Mouse (Mus musculus): ENCODE data around the gene Col6a1.

The Col6a1 gene

DNA sequence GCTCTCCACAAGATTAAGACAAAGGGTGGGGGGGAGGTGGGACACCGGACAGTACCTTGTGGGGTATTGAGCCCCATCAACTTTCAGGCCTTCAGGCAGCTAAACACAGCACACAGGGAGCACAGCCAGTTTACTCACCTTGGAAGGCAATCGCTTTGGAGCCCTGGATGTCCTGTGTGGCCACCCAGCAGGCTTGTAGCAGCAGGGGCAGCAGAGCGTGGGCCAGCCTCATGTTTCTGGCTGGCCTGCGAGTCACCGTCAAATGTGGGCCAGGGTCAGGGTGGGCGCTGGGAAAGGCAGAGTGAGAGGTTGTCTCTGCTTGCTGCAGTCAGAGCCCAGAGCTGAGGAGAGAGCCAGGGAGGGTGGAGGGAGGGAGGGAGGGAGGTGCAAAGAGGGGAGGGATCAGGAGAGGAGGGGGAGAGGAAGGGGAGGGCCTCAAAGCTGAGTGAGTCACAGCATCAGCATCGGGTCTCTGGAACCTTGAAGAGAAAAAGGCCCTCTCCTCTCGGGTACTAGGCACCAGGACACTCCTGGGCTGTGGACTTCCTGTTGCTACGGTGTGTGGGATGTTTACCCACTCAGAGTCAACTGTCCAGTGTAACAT is at the start of gene Col6a1:
Gene Col6a1, minus strand, starts transcription at position 487 of the 604 bp plus-strand sequence.
- no peak for DNase-seq (ENCODE audit: low read depth, low spot score)

GRCm38 (mm10) chr10:76771624-76772023 is 45.7 kb upstream of the Col6a1 start:
- DNase-seq (ENCODE audit: low read depth, low spot score): no peak

GRCm38 (mm10) chr10:76771086-76771485 is 45.1 kb upstream of the Col6a1 start:
- peak; percentile 54 for DNase-seq (ENCODE audit: low read depth, low spot score)

- no peak for DNase-seq (ENCODE audit: low read depth, low spot score)
These were observed 43.6 kb upstream of the Col6a1 start for GRCm38 (mm10) chr10:76769581-76769980.

- DNase-seq (ENCODE audit: low read depth, low spot score): no peak
These were observed 40.2 kb upstream of the Col6a1 start for GRCm38 (mm10) chr10:76766196-76766595.

DNA sequence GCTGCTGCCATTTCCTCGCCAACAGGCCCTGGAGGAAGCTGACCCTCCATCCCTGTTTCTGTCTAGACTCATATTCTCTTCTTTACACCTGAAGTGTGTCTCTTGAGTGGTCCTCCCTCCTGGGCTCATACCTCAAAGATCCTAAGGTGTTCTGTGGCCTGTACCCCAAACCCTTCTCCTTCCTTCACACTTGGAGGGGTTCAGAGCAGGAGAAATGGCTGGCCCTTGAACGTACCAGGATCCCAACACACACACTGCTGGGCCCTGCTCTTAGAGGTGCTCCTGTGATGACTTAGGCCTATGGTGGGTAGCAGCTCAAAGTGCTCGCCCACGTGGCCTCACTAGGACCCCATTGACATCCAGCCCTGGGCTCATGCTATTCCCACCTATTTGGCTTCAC is 39.0 kb upstream of the Col6a1 start:
- no peak for DNase-seq (ENCODE audit: low read depth, low spot score)

- DNase-seq (ENCODE audit: low read depth, low spot score): no peak
These were observed 37.0 kb upstream of the Col6a1 start for GRCm38 (mm10) chr10:76763016-76763415.

- no peak for DNase-seq (ENCODE audit: low read depth, low spot score)
These were observed 36.4 kb upstream of the Col6a1 start for GRCm38 (mm10) chr10:76762411-76762810.

- DNase-seq (ENCODE audit: low read depth, low spot score): no peak
These were observed 33.9 kb upstream of the Col6a1 start for GRCm38 (mm10) chr10:76759878-76760277.

- no peak for DNase-seq (ENCODE audit: low read depth, low spot score)
These were observed 27.7 kb upstream of the Col6a1 start for GRCm38 (mm10) chr10:76753640-76754039.

DNA sequence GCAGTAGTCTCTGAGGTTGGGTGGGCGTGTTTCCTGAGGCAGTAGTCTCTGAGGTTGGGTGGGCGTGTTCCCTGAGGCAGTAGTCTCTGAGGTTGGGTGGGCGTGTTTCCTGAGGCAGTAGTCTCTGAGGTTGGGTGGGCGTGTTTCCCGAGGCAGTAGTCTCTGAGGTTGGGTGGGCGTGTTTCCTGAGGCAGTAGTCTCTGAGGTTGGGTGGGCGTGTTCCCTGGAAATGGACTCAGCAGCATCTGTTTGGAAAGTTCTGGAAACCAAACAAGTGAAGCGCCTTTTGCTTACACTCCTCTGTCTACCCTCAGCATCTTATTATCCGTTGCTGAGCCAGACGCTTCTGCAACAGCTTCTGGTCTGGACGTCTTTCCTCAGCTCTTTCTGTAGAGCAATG is 18.3 kb upstream of the Col6a1 start:
- DNase-seq (ENCODE audit: low read depth, low spot score): peak; percentile 38

- DNase-seq (ENCODE audit: low read depth, low spot score): no peak
These were observed 10.8 kb upstream of the Col6a1 start for GRCm38 (mm10) chr10:76736764-76737163.

DNA sequence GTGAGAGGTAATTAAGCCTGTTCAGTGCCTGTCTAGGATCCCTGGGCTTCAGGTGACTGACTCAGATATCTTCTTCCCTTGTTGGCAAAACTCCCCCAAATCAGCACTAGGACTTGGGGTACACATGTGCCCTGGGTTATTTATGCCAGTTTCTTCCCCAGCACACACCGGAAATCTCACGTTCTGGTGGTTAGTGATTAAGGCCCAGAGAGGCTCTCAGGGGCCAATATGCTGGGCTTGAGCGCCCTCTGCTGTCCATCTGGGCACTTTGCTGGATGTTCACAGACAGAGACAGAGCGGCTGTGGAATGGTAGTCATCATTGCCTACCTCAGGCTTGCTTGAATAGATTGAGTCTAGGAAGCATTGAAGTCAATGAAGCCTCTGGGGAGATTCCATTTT is 9.0 kb upstream of the Col6a1 start:
- DNase-seq (ENCODE audit: low read depth, low spot score): peak; percentile 67

DNA sequence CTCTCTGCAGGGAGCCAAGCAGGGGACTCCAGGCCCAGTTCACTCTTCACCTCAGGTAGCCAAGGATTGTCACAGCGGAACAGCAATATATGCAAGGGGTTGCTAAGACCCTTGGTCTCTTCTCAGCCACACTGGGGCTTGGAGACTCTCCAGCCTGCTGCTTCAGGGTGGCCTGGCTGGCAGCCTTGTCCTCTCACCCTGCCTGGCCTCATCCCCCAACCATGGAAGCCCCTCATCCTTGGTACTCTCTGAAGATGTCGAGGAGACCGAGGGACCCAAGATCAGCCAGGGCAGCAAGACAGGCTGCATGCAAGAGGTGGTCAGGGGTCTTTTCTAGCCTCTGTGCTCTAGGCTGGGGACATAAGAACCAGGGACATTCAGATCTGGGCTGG is 7.7 kb upstream of the Col6a1 start:
- DNase-seq (ENCODE audit: low read depth, low spot score): no peak

GRCm38 (mm10) chr10:76732881-76733676 is 7.1 kb upstream of the Col6a1 start:
- peak; percentile 75 for DNase-seq (ENCODE audit: low read depth, low spot score)

- no peak for DNase-seq (ENCODE audit: low read depth, low spot score)
These were observed 6.4 kb upstream of the Col6a1 start for GRCm38 (mm10) chr10:76732391-76732790.

GRCm38 (mm10) chr10:76731621-76732239 is 5.8 kb upstream of the Col6a1 start:
- no peak for DNase-seq (ENCODE audit: low read depth, low spot score)

DNA sequence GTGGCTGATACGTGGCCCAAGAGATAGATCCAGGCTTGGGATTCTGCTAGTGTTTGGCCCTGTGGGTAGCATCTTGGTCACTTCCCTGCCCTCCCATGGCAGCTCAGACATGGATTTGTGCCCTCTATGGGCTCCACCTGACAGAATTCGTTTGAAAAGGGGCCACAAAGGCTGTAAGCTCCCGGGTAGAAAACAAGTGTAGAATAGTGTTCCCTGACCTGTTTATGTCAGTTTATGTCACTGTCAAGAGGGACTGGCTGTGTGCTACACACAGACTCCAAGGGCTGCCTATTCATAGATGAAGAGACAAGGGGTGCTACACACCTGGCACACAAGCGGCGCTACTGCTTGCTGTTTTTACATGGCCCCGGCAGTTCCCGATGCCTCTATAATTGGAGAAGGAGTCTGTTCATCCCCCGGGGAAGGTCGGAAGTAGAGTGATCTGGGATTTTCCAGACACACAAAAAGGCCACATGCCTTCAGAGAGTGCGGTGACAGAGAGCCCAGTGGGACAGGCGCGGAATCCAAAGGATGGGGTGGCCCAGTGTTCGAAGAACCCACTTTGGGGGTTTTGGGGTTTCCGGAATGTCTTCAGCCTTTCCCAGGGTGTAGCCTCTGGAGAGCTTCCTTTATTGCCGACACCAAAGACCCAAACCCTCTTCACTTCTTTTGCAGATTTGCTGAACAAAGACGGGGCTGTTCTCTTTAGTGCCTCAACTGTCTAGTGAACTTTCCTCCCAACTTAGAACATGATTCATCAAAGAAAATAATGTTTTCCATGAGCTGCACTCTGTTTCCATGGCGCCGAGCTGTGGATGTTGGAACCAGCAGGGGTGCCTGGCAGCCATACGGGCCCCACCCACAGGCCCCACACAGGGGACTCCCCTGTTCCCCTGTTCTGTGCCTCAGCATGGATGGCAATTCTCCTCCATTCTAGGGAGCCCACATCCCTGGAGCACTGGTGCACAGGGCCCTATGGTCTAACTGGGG is 4.0 kb upstream of the Col6a1 start:
- no peak for DNase-seq (ENCODE audit: low read depth, low spot score)

- DNase-seq (ENCODE audit: low read depth, low spot score): peak; percentile 84
These were observed 2.4 kb upstream of the Col6a1 start for GRCm38 (mm10) chr10:76728369-76728768.

DNA sequence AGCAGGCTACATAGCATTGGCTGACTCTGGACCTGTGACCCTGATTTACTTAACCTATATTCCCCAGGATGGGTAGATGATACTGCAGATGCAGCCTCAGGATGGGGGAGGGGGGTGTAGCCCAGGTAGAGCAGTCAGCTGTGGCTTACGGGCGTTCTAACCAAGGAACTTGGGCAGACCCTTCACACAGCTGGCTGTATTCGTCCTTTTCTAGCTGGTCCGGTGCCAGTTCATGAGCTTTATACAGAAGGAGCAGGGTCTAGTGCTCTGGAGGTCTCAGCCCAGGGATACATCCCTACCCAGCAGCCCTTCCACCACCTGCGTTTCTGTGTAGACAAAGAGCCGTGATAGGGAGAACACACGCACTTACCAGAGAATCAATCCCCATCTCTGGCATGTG is 1.3 kb upstream of the Col6a1 start:
- no peak for DNase-seq (ENCODE audit: low read depth, low spot score)

- no peak for DNase-seq (ENCODE audit: low read depth, low spot score)
These were observed 898 bp upstream of the Col6a1 start for GRCm38 (mm10) chr10:76726866-76727265.

- no peak for DNase-seq (ENCODE audit: low read depth, low spot score)
These were observed 871 bp downstream of the Col6a1 start for GRCm38 (mm10) chr10:76725097-76725496.
